Mouse (Mus musculus) retina, postnatal 7 days (tissue): ENCODE measurements at regions not wholly inside any gene's neighbourhood (a gene's known extent, or its start where the extent isn't known, plus 50 kb on each side); places are given as distances from the start of the nearest gene placed in this dataset.
A peak's percentile ranks its signal among the peaks of the same experiment; 100 is the strongest.

ENCODE experiments used
- DNase-seq: peaks from one replicate; pipeline ENCODE4 v3.0.0-alpha.2; 2012; ENCODE audit warnings: low read depth, low spot score

- DNase-seq = no peak
These were observed 421.9 kb downstream of the Tmem161b start for GRCm38 (mm10) chr13:84644024-84644423.

GRCm38 (mm10) chr13:84646899-84647298 lies 424.8 kb downstream of the Tmem161b start:
- DNase-seq = no peak

- DNase-seq = no peak
These were observed 426.0 kb downstream of the Tmem161b start for GRCm38 (mm10) chr13:84648056-84648455.

GRCm38 (mm10) chr13:84663967-84664366 lies 441.9 kb downstream of the Tmem161b start:
- no peak for DNase-seq

- DNase-seq = no peak
These were observed 458.9 kb downstream of the Tmem161b start for GRCm38 (mm10) chr13:84680971-84681370.

GRCm38 (mm10) chr13:84685930-84686329 lies 463.8 kb downstream of the Tmem161b start:
- no peak for DNase-seq

- DNase-seq = no peak
These were observed 471.4 kb downstream of the Tmem161b start for GRCm38 (mm10) chr13:84693462-84693861.

- DNase-seq = no peak
These were observed 476.5 kb downstream of the Tmem161b start for GRCm38 (mm10) chr13:84698472-84699080.

- no peak for DNase-seq
These were observed 448.0 kb upstream of the Ccnh start for GRCm38 (mm10) chr13:84741231-84741630.

- no peak for DNase-seq
These were observed 440.9 kb upstream of the Ccnh start for GRCm38 (mm10) chr13:84748331-84748730.

- no peak for DNase-seq
These were observed 440.0 kb upstream of the Ccnh start for GRCm38 (mm10) chr13:84749214-84749613.

GRCm38 (mm10) chr13:84750136-84750535 lies 439.1 kb upstream of the Ccnh start:
- DNase-seq = no peak

GRCm38 (mm10) chr13:84751576-84752490 lies 437.4 kb upstream of the Ccnh start:
- DNase-seq = no peak

- DNase-seq = no peak
These were observed 436.8 kb upstream of the Ccnh start for GRCm38 (mm10) chr13:84752491-84752820.

- DNase-seq = no peak
These were observed 435.3 kb upstream of the Ccnh start for GRCm38 (mm10) chr13:84753751-84754500.

GRCm38 (mm10) chr13:84754821-84755725 lies 434.1 kb upstream of the Ccnh start:
- DNase-seq = no peak

GRCm38 (mm10) chr13:84756796-84757335 lies 432.3 kb upstream of the Ccnh start:
- DNase-seq = no peak

GRCm38 (mm10) chr13:84757896-84758567 lies 431.2 kb upstream of the Ccnh start:
- no peak for DNase-seq

GRCm38 (mm10) chr13:84758568-84758900 lies 430.7 kb upstream of the Ccnh start:
- peak; percentile 69 for DNase-seq

- DNase-seq = no peak
These were observed 430.1 kb upstream of the Ccnh start for GRCm38 (mm10) chr13:84759061-84759460.

GRCm38 (mm10) chr13:84760471-84760870 lies 428.7 kb upstream of the Ccnh start:
- no peak for DNase-seq
